Mouse (Mus musculus) thymus, postnatal 36 days (tissue): ENCODE results near the gene Txnrd1.

Source experiments
- DNase-seq, 2 experiments: peaks; one replicate each; pipeline ENCODE4 v3.0.0; 2022; ENCODE audit warnings: mixed read lengths in 2 of 2

The Txnrd1 gene

GRCm38 (mm10) chr10:82818661-82819060 lies 15.1 kb upstream of the Txnrd1 start:
- DNase-seq = no peak

GRCm38 (mm10) chr10:82823108-82823778 lies 10.5 kb upstream of the Txnrd1 start:
- no peak for DNase-seq

- no peak for DNase-seq
Observed at GRCm38 (mm10) chr10:82823779-82824177, 10.0 kb upstream of the Txnrd1 start.

- no peak for DNase-seq
Observed at GRCm38 (mm10) chr10:82824541-82824940, 9.2 kb upstream of the Txnrd1 start.

- no peak for DNase-seq
Observed at GRCm38 (mm10) chr10:82826516-82826915, 7.2 kb upstream of the Txnrd1 start.

GRCm38 (mm10) chr10:82835898-82836297 lies 2.1 kb downstream of the Txnrd1 start:
- DNase-seq = no peak

- no peak for DNase-seq
Observed at GRCm38 (mm10) chr10:82838390-82838789, 4.6 kb downstream of the Txnrd1 start.

GRCm38 (mm10) chr10:82844090-82844489 lies 10.3 kb downstream of the Txnrd1 start:
- DNase-seq = no peak

GRCm38 (mm10) chr10:82844731-82845130 lies 11.0 kb downstream of the Txnrd1 start:
- no peak for DNase-seq

- no peak for DNase-seq
Observed at GRCm38 (mm10) chr10:82847821-82848459, 14.2 kb downstream of the Txnrd1 start.

GRCm38 (mm10) chr10:82849686-82850353 lies 16.1 kb downstream of the Txnrd1 start:
- DNase-seq = no peak

GRCm38 (mm10) chr10:82850354-82850752 lies 16.6 kb downstream of the Txnrd1 start:
- no peak for DNase-seq

- no peak for DNase-seq
Observed at GRCm38 (mm10) chr10:82851751-82852150, 18.0 kb downstream of the Txnrd1 start.

GRCm38 (mm10) chr10:82858032-82858680 lies 24.4 kb downstream of the Txnrd1 start:
- DNase-seq = no peak

- DNase-seq = peak; percentile 80 to 88
Observed at GRCm38 (mm10) chr10:82858691-82859532, 25.2 kb downstream of the Txnrd1 start.

- DNase-seq = peak; percentile 21 to 36
Observed at GRCm38 (mm10) chr10:82859533-82859915, 25.8 kb downstream of the Txnrd1 start.

- DNase-seq = peak; percentile 70 to 73
Observed at GRCm38 (mm10) chr10:82860181-82860928, 26.6 kb downstream of the Txnrd1 start.

GRCm38 (mm10) chr10:82860929-82861315 lies 27.2 kb downstream of the Txnrd1 start:
- peak in 1 of 2 experiments; percentile 15 for DNase-seq

- DNase-seq = no peak
Observed at GRCm38 (mm10) chr10:82863106-82863680, 29.4 kb downstream of the Txnrd1 start.

- DNase-seq = peak; percentile 32 to 64
Observed at GRCm38 (mm10) chr10:82863827-82864226, 30.1 kb downstream of the Txnrd1 start.

GRCm38 (mm10) chr10:82866356-82866755 lies 32.6 kb downstream of the Txnrd1 start, which contains the start of gene Eid3:
Gene Eid3, plus strand, starts transcription at chr10:82866626.
- peak; percentile 27 to 48 for DNase-seq
